Mouse (Mus musculus) CH12.LX (cell line): ENCODE results near the gene Pvalb. TPM values are rescaled to one million over a fixed set of nuclear protein-coding genes. Genes with fewer than 3 reads are reported as not detected.

ENCODE experiments used
- DNase-seq: peaks from one replicate; pipeline ENCODE4 v3.0.0-alpha.2; 2013; ENCODE audit errors: extremely low read depth
- H3K27ac ChIP-seq: 2 replicates; pipeline ENCODE4 v1.5.1; 2012; ENCODE audit warnings: low read depth, mild to moderate bottlenecking, control low read depth, moderate library complexity; ENCODE audit not compliant: insufficient read depth
- H3K27me3 ChIP-seq: replicated peaks from 2 replicates; pipeline ENCODE3; 2012; ENCODE audit warnings: inconsistent platforms
- H3K36me3 ChIP-seq, 2 experiments: replicated peaks in 1 of 2; 2 replicates each; pipeline versions ENCODE3 to v1.6.1; 2012; ENCODE audit warnings: inconsistent platforms in 1 of 2, low read length in 1 of 2, mild to moderate bottlenecking in 1 of 2, mixed read lengths in 1 of 2, moderate library complexity in 1 of 2; ENCODE audit not compliant: control insufficient read depth in 1 of 2, insufficient read depth in 1 of 2
- H3K4me1 ChIP-seq, 2 experiments: 2 replicates each; pipeline ENCODE4 v1.6.1; 2012; ENCODE audit warnings: inconsistent platforms in 1 of 2, moderate library complexity in 1 of 2; ENCODE audit not compliant: insufficient read depth in 2 of 2, control insufficient read depth in 1 of 2
- H3K4me2 ChIP-seq: 2 replicates; pipeline ENCODE4 v1.6.1; 2012; ENCODE audit warnings: low read depth, mild to moderate bottlenecking, control low read depth; ENCODE audit not compliant: poor library complexity, insufficient read depth, severe bottlenecking
- H3K4me3 ChIP-seq, 3 experiments: fragments of 150-350 bp in 1 of 3; sonication (generic) in 1 of 3; replicated peaks in 1 of 3; 2 replicates each; pipeline versions ENCODE3 to v1.5.1; 2011 to 2012; ENCODE audit warnings: low read depth in 2 of 3, low read length in 2 of 3, mild to moderate bottlenecking in 2 of 3, moderate library complexity in 2 of 3, control low read depth in 1 of 3, improper control_type of control experiment in 1 of 3, inconsistent platforms in 1 of 3, mixed read lengths in 1 of 3; ENCODE audit not compliant: poor library complexity in 1 of 3
- H3K79me2 ChIP-seq: replicated peaks from 2 replicates; pipeline ENCODE4 v1.6.1; 2012; ENCODE audit warnings: mild to moderate bottlenecking, moderate library complexity; ENCODE audit not compliant: control insufficient read depth, poor library complexity, insufficient read depth, severe bottlenecking; ENCODE audit errors: extremely low read depth
- H3K9ac ChIP-seq: 2 replicates; pipeline ENCODE4 v1.6.1; 2012; ENCODE audit warnings: low read depth, mild to moderate bottlenecking, control low read depth, moderate library complexity; ENCODE audit not compliant: insufficient read depth
- H3K9me3 ChIP-seq: replicated peaks from 2 replicates; pipeline ENCODE3; 2012; ENCODE audit warnings: low read length, inconsistent platforms, mixed read lengths
- BHLHE40 ChIP-seq: IDR thresholded peaks from 2 replicates; pipeline ENCODE4 v1.6.1; 2011; ENCODE audit warnings: mild to moderate bottlenecking, low read depth, low read length, improper control_type of control experiment
- CHD1 ChIP-seq: IDR thresholded peaks from 2 replicates; pipeline ENCODE4 v1.6.1; 2012; ENCODE audit warnings: low read depth, low read length, improper control_type of control experiment, inconsistent platforms
- CHD2 ChIP-seq: IDR thresholded peaks from 2 replicates; pipeline ENCODE4 v1.6.1; 2011; ENCODE audit warnings: low read length, improper control_type of control experiment
- CTCF ChIP-seq, 2 experiments: IDR thresholded peaks in 1 of 2; conservative IDR thresholded peaks in 1 of 2; 2 replicates each; pipeline ENCODE4 v1.5.1; 2011 to 2012; ENCODE audit warnings: low read depth in 2 of 2, low read length in 2 of 2, improper control_type of control experiment in 1 of 2, inconsistent platforms in 1 of 2, mild to moderate bottlenecking in 1 of 2, moderate library complexity in 1 of 2
- E2F4 ChIP-seq: IDR thresholded peaks from 2 replicates; pipeline ENCODE4 v1.6.1; 2011; ENCODE audit warnings: low read depth, low read length, improper control_type of control experiment; ENCODE audit not compliant: insufficient replicate concordance
- ELF1 ChIP-seq: IDR thresholded peaks from 2 replicates; pipeline ENCODE4 v1.6.1; 2014; ENCODE audit warnings: low read depth, mild to moderate bottlenecking, inconsistent platforms, low read length, improper control_type of control experiment
- EP300 ChIP-seq: IDR thresholded peaks from 2 replicates; pipeline ENCODE4 v1.6.1; 2011; ENCODE audit warnings: low read length, improper control_type of control experiment
- ETS1 ChIP-seq: conservative IDR thresholded peaks from 2 replicates; pipeline ENCODE4 v1.6.1; 2012; ENCODE audit warnings: low read depth, mild to moderate bottlenecking, inconsistent platforms, low read length, improper control_type of control experiment, moderate library complexity
- GABPA ChIP-seq: IDR thresholded peaks from 2 replicates; pipeline ENCODE4 v1.6.1; 2012; ENCODE audit warnings: low read depth, low read length, improper control_type of control experiment, inconsistent platforms; ENCODE audit not compliant: insufficient replicate concordance
- HCFC1 ChIP-seq: IDR thresholded peaks from 2 replicates; pipeline ENCODE4 v1.6.1; 2012; ENCODE audit warnings: low read depth, mild to moderate bottlenecking, inconsistent platforms, low read length, improper control_type of control experiment
- IRF4 ChIP-seq: IDR thresholded peaks from 2 replicates; pipeline ENCODE4 v1.6.1; 2014; ENCODE audit warnings: low read depth, mild to moderate bottlenecking, inconsistent platforms, low read length, improper control_type of control experiment
- JUN ChIP-seq: IDR thresholded peaks from 2 replicates; pipeline ENCODE4 v1.6.1; 2011; ENCODE audit warnings: low read depth, mild to moderate bottlenecking, low read length, improper control_type of control experiment, moderate library complexity; ENCODE audit not compliant: insufficient read depth
- JUND ChIP-seq: conservative IDR thresholded peaks from 2 replicates; pipeline ENCODE4 v1.6.1; 2011; ENCODE audit warnings: low read depth, low read length, improper control_type of control experiment
- MAFK ChIP-seq: IDR thresholded peaks from 2 replicates; pipeline ENCODE4 v1.6.1; 2011; ENCODE audit warnings: low read length, improper control_type of control experiment; ENCODE audit not compliant: insufficient replicate concordance
- MAX ChIP-seq: IDR thresholded peaks from 2 replicates; pipeline ENCODE4 v1.6.1; 2011; ENCODE audit warnings: low read length, improper control_type of control experiment
- MAZ ChIP-seq: IDR thresholded peaks from 2 replicates; pipeline ENCODE4 v1.6.1; 2012; ENCODE audit warnings: low read depth, mild to moderate bottlenecking, inconsistent platforms, low read length, improper control_type of control experiment, moderate library complexity
- MEF2A ChIP-seq: IDR thresholded peaks from 2 replicates; pipeline ENCODE4 v1.6.1; 2014; ENCODE audit warnings: low read depth, mild to moderate bottlenecking, inconsistent platforms, low read length, improper control_type of control experiment, borderline replicate concordance
- MXI1 ChIP-seq: IDR thresholded peaks from 2 replicates; pipeline ENCODE4 v1.6.1; 2011; ENCODE audit warnings: mild to moderate bottlenecking, low read depth, low read length, improper control_type of control experiment
- MYC ChIP-seq: IDR thresholded peaks from 2 replicates; pipeline ENCODE4 v1.6.1; 2011; ENCODE audit warnings: low read depth, mild to moderate bottlenecking, improper control_type of control experiment, low read length
- NELFE ChIP-seq: IDR thresholded peaks from 2 replicates; pipeline ENCODE4 v1.6.1; 2011; ENCODE audit warnings: low read depth, low read length, improper control_type of control experiment
- NRF1 ChIP-seq: IDR thresholded peaks from 2 replicates; pipeline ENCODE4 v1.6.1; 2014; ENCODE audit warnings: low read depth, mild to moderate bottlenecking, inconsistent platforms, low read length, improper control_type of control experiment, moderate library complexity
- PAX5 ChIP-seq: IDR thresholded peaks from 2 replicates; pipeline ENCODE4 v1.6.1; 2012; ENCODE audit warnings: low read length, inconsistent platforms, mixed read lengths
- POLR2A ChIP-seq: IDR thresholded peaks from 2 replicates; pipeline ENCODE4 v1.6.1; 2011; ENCODE audit warnings: low read depth, mild to moderate bottlenecking, improper control_type of control experiment, low read length
- POLR2AphosphoS2 ChIP-seq: IDR thresholded peaks from 2 replicates; pipeline ENCODE4 v1.6.1; 2011; ENCODE audit warnings: low read depth, low read length, improper control_type of control experiment
- RAD21 ChIP-seq: IDR thresholded peaks from 2 replicates; pipeline ENCODE4 v1.6.1; 2011; ENCODE audit warnings: low read depth, mild to moderate bottlenecking, low read length, improper control_type of control experiment, moderate library complexity
- RCOR1 ChIP-seq: conservative IDR thresholded peaks from 2 replicates; pipeline ENCODE4 v1.6.1; 2012; ENCODE audit warnings: low read depth, mild to moderate bottlenecking, inconsistent platforms, low read length, improper control_type of control experiment
- SIN3A ChIP-seq: IDR thresholded peaks from 2 replicates; pipeline ENCODE4 v1.6.1; 2012; ENCODE audit warnings: low read length, improper control_type of control experiment, inconsistent platforms
- SMC3 ChIP-seq: IDR thresholded peaks from 2 replicates; pipeline ENCODE4 v1.6.1; 2011; ENCODE audit warnings: low read depth, low read length, improper control_type of control experiment
- TBP ChIP-seq: conservative IDR thresholded peaks from 2 replicates; pipeline ENCODE4 v1.6.1; 2011; ENCODE audit warnings: low read depth, low read length, improper control_type of control experiment
- TCF12 ChIP-seq: IDR thresholded peaks from 2 replicates; pipeline ENCODE4 v1.6.1; 2014; ENCODE audit warnings: low read depth, mild to moderate bottlenecking, inconsistent platforms, low read length, improper control_type of control experiment
- UBTF ChIP-seq: IDR thresholded peaks from 2 replicates; pipeline ENCODE4 v1.6.1; 2012; ENCODE audit warnings: low read depth, mild to moderate bottlenecking, inconsistent platforms, low read length, improper control_type of control experiment, moderate library complexity
- USF1 ChIP-seq: IDR thresholded peaks from 2 replicates; pipeline ENCODE4 v1.6.1; 2014; ENCODE audit warnings: low read depth, mild to moderate bottlenecking, inconsistent platforms, low read length, improper control_type of control experiment
- USF2 ChIP-seq: conservative IDR thresholded peaks from 2 replicates; pipeline ENCODE4 v1.6.1; 2011; ENCODE audit warnings: low read depth, low read length, improper control_type of control experiment
- ZC3H11A ChIP-seq: IDR thresholded peaks from 2 replicates; pipeline ENCODE4 v1.6.1; 2012; ENCODE audit warnings: low read depth, mild to moderate bottlenecking, inconsistent platforms, low read length, improper control_type of control experiment
- ZNF384 ChIP-seq: IDR thresholded peaks from 2 replicates; pipeline ENCODE4 v1.6.1; 2012; ENCODE audit warnings: low read depth, low read length, improper control_type of control experiment, inconsistent platforms
- dilution Hi-C: fragments of 300-500 bp; cut with MboI; formaldehyde crosslinking; loops from 2 replicates; pipeline ENCODE4 v1.14.3; 2020; ENCODE audit warnings: low sequenced_read_pairs; ENCODE audit not compliant: extremely low pct_unique_long_range_greater_than_20kb, extremely low pct_ligation_motif_present
- in situ Hi-C: fragments of 300-500 bp; cut with MboI; formaldehyde crosslinking; loops from 3 replicates; pipeline ENCODE4 v1.14.3; 2019; ENCODE audit warnings: low sequenced_read_pairs, low pct_ligation_motif_present, low pct_unique_long_range_greater_than_20kb, mixed read lengths
- polyA plus RNA-seq: library from polyadenylated mRNA; unstranded; fragments of >175 nt; gene quantifications from 2 replicates; pipeline ENCODE4 v1.2.1, GENCODE M21; 2012; ENCODE audit warnings: low read depth; ENCODE audit not compliant: insufficient read length
- total RNA-seq, 2 experiments: library from RNA; depleted of rRNA; stranded (reverse); fragments of 300-350 nt in 1 of 2; fragments of >200 nt in 1 of 2; gene quantifications; 2 replicates each; pipeline ENCODE4 v1.2.3; 2012 to 2014

Pvalb gene
- total and polyA plus RNA-seq, 3 experiments: 11.4 to 16.4 (median 12.8) TPM

GRCm38 (mm10) chr15:78247659-78248058 lies 41.5 kb upstream of the Pvalb start (continued):
- peak; percentile 93 for TF ChIP-seq SIN3A
- TF ChIP-seq MAX: peak; percentile 66

DNA sequence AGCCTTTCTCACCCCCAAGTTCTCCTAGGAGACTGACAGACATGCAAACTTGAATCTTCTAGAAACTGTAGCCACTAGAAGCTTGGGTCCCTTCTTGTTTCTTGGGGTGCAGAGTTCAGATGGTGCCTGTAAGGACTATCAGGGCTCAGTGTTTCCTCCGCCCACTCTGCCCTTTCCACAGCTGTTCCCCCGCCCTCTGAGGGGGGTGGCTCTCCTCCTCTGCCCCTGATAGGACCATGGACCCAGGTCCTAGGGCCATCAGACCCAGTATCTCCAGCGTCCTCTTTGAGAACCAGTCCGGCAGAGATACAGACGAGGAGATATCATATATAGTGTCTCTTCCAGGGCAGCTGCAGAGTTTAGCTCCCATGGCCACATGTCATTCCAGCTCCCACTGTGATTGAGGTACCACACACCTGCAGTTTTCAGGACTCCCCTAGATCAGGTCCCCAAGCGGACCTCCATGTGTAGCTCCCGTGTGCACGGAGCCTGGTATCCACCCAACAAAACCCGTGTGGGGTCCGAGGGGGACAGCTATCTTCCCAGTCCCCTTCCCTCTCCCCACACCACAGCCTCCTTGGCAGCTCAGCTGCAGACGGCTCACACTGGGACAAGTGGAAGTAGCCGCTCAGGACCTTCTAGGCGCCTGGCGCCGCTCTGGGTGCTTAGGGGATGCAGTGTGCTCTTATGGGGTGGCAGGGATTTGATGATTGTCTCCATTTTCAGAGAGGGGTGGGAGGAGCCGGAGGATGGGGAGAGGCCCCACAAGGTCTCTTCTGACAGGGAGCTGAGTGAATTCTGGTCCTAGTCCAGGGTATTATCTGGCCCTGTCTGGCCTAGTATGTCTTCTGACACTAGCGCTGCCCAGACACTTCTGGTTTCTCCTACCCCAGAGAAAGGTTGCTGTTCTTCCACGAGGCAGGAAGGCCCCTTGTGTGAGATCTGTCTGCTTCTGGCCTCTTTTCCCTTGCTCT lies 40.2 kb upstream of the Pvalb start:
- Histone ChIP-seq H3K4me3 (peak overlapping the region; percentile 63 to 85 (median 84)), H3K27me3 (no peaks in the 10 kb centered on the region), H3K9ac (peak overlapping the region; percentile 87), H3K27ac (peak overlapping the region; percentile 98), H3K9me3 (no peaks in the 10 kb centered on the region), H3K4me2 (peak overlapping the region; percentile 86), H3K4me1 (peaks cover 49 to 65% of the 10 kb centered on the region in 2 experiments), H3K79me2 (peaks cover 24% of the 10 kb centered on the region), H3K36me3 (peaks cover 27 to 29% of the 10 kb centered on the region in 2 experiments)
- dilution Hi-C loops (no loop called here), in situ Hi-C loops (loop anchor here (5.0 to 10.0 kb wide), 2 partner anchors 64 to 272 kb away; partner anchors contain the start of gene Eif3d)
- DNase-seq: peak; percentile 79
- TF ChIP-seq TBP (peak; percentile 96), USF1 (no peak), PAX5 (no peak), CTCF (conservative IDR thresholded peaks at IDR 0.05 in 1 of 2, IDR thresholded peaks at IDR 0.05 in 1 of 2; ENCODE audit: low read depth in 2 of 2, low read length in 2 of 2) (no peak), CHD2 (no peak; the same call in 1 of the 2 replicates), SIN3A (peak; percentile 54; the same call in 1 of the 2 replicates), ETS1 (0 out of 2 replicates have a peak, but pooled peaks have one; percentile 14), USF2 (no peak), POLR2AphosphoS2 (peak; percentile 40; the same call in 1 of the 2 replicates), UBTF (peak; percentile 19; the same call in 1 of the 2 replicates), BHLHE40 (no peak), CHD1 (peak; percentile 14), ELF1 (no peak), POLR2A (peak; percentile 91), GABPA (no peak), RAD21 (no peak), JUN (no peak), MAX (0 out of 2 replicates have a peak, but pooled peaks have one; percentile 54), HCFC1 (0 out of 2 replicates have a peak, but pooled peaks have one; percentile 18), NELFE (peak; percentile 93; the same call in 1 of the 2 replicates), MAZ (peak; percentile 95), MAFK (no peak), RCOR1 (0 out of 2 replicates have a peak, but pooled peaks have one; percentile 56), JUND (no peak), MYC (no peak), E2F4 (no peak), NRF1 (no peak), EP300 (no peak), MXI1 (0 out of 2 replicates have a peak, but pooled peaks have one; percentile 49), ZC3H11A (no peak), MEF2A (no peak), ZNF384 (no peak), SMC3 (no peak), TCF12 (peak; percentile 94), IRF4 (no peak)
